Mouse (Mus musculus): ENCODE data around the gene Asrgl1. TPM values are rescaled to one million over a fixed set of nuclear protein-coding genes. Genes with fewer than 3 reads are reported as not detected.
"Not testable (repeated sequence)": the region's sequence is repeated elsewhere in the genome, so short reads cannot be mapped to it uniquely, and the experiment has no call there.

The Asrgl1 gene
- polyA plus RNA-seq, 1 experiment from 2014 or later, result 15.1 TPM

DNA sequence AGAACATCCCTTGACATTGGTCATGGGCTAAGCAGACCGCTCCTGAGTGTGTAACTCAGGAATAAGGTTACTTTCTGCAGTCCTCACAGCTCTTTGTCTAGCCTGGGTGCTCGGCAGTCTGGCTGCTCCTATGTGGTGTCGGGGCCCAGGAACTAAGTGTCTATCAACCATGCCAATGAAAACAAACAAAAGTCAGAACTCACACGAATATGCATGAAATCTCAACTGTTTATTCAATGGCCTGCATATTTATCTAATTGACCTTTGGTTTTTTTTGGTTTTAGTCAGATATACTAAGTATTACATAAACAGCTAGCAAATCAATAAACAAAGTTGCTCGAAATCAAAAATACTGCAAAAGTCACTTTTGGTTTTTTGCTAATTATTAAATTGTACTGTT lies 40.3 kb downstream of the Asrgl1 start:
- Histone ChIP-seq H3K9me3 (ENCODE audit: control insufficient read depth, low read length) (no peaks in the 10 kb centered on the region), H3K9ac (ENCODE audit: low read depth, low read length) (no peak overlapping the region), H3K36me3 (ENCODE audit: control insufficient read depth, insufficient read depth, low read length) (no peaks in the 10 kb centered on the region), H3K4me3 (ENCODE audit: low read length) (no peak overlapping the region), H3K4me2 (replicated peaks; ENCODE audit: low read depth, low read length) (no peak overlapping the region), H3K27me3 (ENCODE audit: control insufficient read depth, insufficient read depth, low read length) (no peaks in the 10 kb centered on the region), H3K27ac (ENCODE audit: low read depth, low read length) (no peak overlapping the region), H3K4me1 (ENCODE audit: control insufficient read depth, insufficient read depth, low read length) (no peaks in the 10 kb centered on the region)
- 65% methylated on average over 5 of the region's 5 CpGs for WGBS
- ATAC-seq (ENCODE audit: low FRiP score, low TSS enrichment), result no peak

DNA sequence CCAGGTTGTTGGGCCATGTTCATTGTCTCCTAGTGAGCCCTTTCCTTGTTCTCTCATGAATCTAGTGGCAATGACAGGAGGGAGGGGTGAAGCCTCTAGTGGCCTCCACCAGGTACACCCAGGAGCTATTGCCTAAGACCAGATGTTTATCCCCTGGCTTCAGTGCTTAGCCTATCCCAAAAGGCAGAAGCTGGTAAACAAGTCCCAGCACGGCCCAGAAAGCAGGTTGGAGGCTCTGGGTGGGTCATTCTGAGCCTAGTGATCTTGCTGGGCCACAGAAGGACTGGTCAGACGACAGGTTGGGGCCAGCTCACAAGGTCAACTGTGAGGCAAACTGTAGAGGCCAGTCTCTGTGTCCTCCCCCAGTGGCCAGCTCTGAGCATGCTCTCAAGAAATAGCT lies 44.7 kb downstream of the Asrgl1 start:
- Histone ChIP-seq H3K4me2 (replicated peaks; ENCODE audit: low read depth, low read length) (no peak overlapping the region), H3K4me3 (ENCODE audit: low read length) (no peak overlapping the region), H3K9me3 (ENCODE audit: control insufficient read depth, low read length) (no peaks in the 10 kb centered on the region), H3K9ac (ENCODE audit: low read depth, low read length) (no peak overlapping the region), H3K27ac (ENCODE audit: low read depth, low read length) (no peak overlapping the region), H3K4me1 (ENCODE audit: control insufficient read depth, insufficient read depth, low read length) (no peaks in the 10 kb centered on the region), H3K27me3 (ENCODE audit: control insufficient read depth, insufficient read depth, low read length) (no peaks in the 10 kb centered on the region), H3K36me3 (ENCODE audit: control insufficient read depth, insufficient read depth, low read length) (no peaks in the 10 kb centered on the region)
- WGBS, result 60% methylated on average over 2 of the region's 2 CpGs
- no peak for ATAC-seq (ENCODE audit: low FRiP score, low TSS enrichment)

- Histone ChIP-seq H3K4me2 (replicated peaks; ENCODE audit: low read depth, low read length) (no peak overlapping the region), H3K27me3 (ENCODE audit: control insufficient read depth, insufficient read depth, low read length) (no peaks in the 10 kb centered on the region), H3K4me3 (ENCODE audit: low read length) (no peak overlapping the region), H3K36me3 (ENCODE audit: control insufficient read depth, insufficient read depth, low read length) (no peaks in the 10 kb centered on the region), H3K9ac (ENCODE audit: low read depth, low read length) (no peak overlapping the region), H3K27ac (ENCODE audit: low read depth, low read length) (no peak overlapping the region), H3K9me3 (ENCODE audit: control insufficient read depth, low read length) (no peaks in the 10 kb centered on the region), H3K4me1 (ENCODE audit: control insufficient read depth, insufficient read depth, low read length) (no peaks in the 10 kb centered on the region)
- ATAC-seq (ENCODE audit: low FRiP score, low TSS enrichment), result no peak
- 70% methylated on average over 4 of the region's 4 CpGs for WGBS
These were observed 45.2 kb downstream of the Asrgl1 start for GRCm38 (mm10) chr19:9090191-9090590.

DNA sequence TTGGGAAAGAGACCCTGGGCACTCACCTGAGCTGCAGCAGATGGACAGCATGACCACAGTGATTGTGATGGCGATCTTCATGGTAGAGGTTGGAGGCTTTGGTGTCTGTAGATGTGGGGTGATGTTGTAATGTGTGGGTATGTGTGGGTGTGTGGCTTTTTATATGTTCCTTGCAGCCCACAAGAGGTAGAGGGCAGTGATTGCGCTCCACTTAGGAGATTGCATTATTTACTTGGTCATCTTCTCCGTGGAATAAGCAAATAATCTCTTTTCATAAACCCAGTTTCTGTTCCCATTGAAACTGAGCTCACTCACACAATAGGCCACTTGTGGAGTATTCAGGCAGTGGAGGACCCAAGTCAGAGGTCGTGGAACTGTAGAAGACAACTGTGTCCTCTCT lies 47.6 kb downstream of the Asrgl1 start, which contains the start of gene Scgb1a1:
TSS of gene Scgb1a1 (minus strand) at position 138 of the 400 bp plus-strand sequence.
- no peaks in the 10 kb centered on the region for H3K9me3 ChIP-seq (ENCODE audit: control insufficient read depth, low read length)
- WGBS, result 81% methylated on average over 4 of the region's 4 CpGs
- no peak for ATAC-seq (ENCODE audit: low FRiP score, low TSS enrichment)

DNA sequence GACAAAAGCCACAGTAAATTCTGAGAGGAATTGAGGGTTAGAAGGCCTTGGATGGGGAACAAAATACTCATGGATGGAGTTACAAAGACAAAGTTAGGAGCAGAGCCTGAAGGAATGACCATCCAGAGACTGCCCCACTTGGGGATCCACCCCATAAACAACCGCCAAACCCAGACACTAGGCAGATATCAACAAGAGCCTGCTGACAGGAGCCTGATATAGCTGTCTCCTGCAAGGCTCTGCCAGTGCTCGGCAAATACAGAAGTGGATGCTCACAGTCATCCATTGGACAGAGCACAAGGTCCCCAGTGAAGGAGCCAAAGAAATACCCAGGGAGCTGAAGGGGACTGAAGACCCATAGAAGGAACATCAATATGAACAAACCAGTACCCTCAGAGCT lies 51.5 kb downstream of the Asrgl1 start:
- not testable (repeated sequence) for H3K4me1 ChIP-seq (ENCODE audit: control insufficient read depth, insufficient read depth, low read length); H3K36me3 ChIP-seq (ENCODE audit: control insufficient read depth, insufficient read depth, low read length); ATAC-seq (ENCODE audit: low FRiP score, low TSS enrichment); H3K9ac ChIP-seq (ENCODE audit: low read depth, low read length); H3K27me3 ChIP-seq (ENCODE audit: control insufficient read depth, insufficient read depth, low read length); H3K9me3 ChIP-seq (ENCODE audit: control insufficient read depth, low read length); H3K4me2 ChIP-seq (replicated peaks; ENCODE audit: low read depth, low read length); H3K27ac ChIP-seq (ENCODE audit: low read depth, low read length); H3K4me3 ChIP-seq (ENCODE audit: low read length)
- 87% methylated on average over 2 of the region's 2 CpGs for WGBS

More for the DNA sequence above, 47.6 kb downstream of the Asrgl1 start, which contains the start of gene Scgb1a1:
- Histone ChIP-seq H3K27ac (ENCODE audit: low read depth, low read length) (no peak within 1 kb of the TSS), H3K36me3 (ENCODE audit: control insufficient read depth, insufficient read depth, low read length) (no peaks in the 10 kb centered on the region), H3K4me1 (ENCODE audit: control insufficient read depth, insufficient read depth, low read length) (no peaks in the 10 kb centered on the region), H3K4me3 (ENCODE audit: low read length) (no peak within 1 kb of the TSS), H3K27me3 (ENCODE audit: control insufficient read depth, insufficient read depth, low read length) (no peaks in the 10 kb centered on the region), H3K4me2 (replicated peaks; ENCODE audit: low read depth, low read length) (no peak within 1 kb of the TSS), H3K9ac (ENCODE audit: low read depth, low read length) (no peak within 1 kb of the TSS)

DNA sequence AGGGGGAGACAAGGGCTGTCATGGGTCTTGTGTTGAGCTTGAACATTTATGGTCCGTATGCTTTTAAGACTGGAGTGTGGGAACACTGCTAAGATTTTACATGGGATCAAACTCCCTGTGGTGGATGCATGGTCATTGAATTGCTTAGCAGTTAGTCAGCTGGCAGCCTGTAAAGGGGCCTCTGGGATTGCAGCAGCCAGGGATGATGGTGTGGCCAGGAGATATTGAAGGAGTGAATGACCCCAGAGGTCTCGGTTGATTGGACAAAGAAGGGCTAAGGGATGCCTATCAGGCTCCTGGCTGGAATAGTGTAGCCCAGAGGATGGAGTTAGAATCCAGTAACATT lies 52.5 kb downstream of the Asrgl1 start:
- no peak overlapping the region for H3K9ac ChIP-seq (ENCODE audit: low read depth, low read length)
- no peak overlapping the region for H3K4me2 ChIP-seq (replicated peaks; ENCODE audit: low read depth, low read length)
- H3K27ac ChIP-seq (ENCODE audit: low read depth, low read length), result no peak overlapping the region
- no peak overlapping the region for H3K4me3 ChIP-seq (ENCODE audit: low read length)
- no peaks in the 10 kb centered on the region for H3K27me3 ChIP-seq (ENCODE audit: control insufficient read depth, insufficient read depth, low read length)
- WGBS, result 77% methylated on average over 2 of the region's 2 CpGs
- ATAC-seq (ENCODE audit: low FRiP score, low TSS enrichment), result no peak
- peaks cover 5% of the 10 kb centered on the region for H3K4me1 ChIP-seq (ENCODE audit: control insufficient read depth, insufficient read depth, low read length)
- H3K36me3 ChIP-seq (ENCODE audit: control insufficient read depth, insufficient read depth, low read length), result no peaks in the 10 kb centered on the region
- no peaks in the 10 kb centered on the region for H3K9me3 ChIP-seq (ENCODE audit: control insufficient read depth, low read length)

GRCm38 (mm10) chr19:9082191-9083009 lies 53.0 kb downstream of the Asrgl1 start:
- no peaks in the 10 kb centered on the region for H3K27me3 ChIP-seq (ENCODE audit: control insufficient read depth, insufficient read depth, low read length)
- H3K9ac ChIP-seq (ENCODE audit: low read depth, low read length), result peak overlapping the region; percentile 35; the same call in 1 of the 2 replicates
- ATAC-seq (ENCODE audit: low FRiP score, low TSS enrichment), result peak; percentile 95
- H3K4me2 ChIP-seq (replicated peaks; ENCODE audit: low read depth, low read length), result peak overlapping the region; percentile 27
- 14% methylated on average over 23 of the region's 23 CpGs for WGBS
- no peak overlapping the region for H3K27ac ChIP-seq (ENCODE audit: low read depth, low read length)
- no peak overlapping the region for H3K4me3 ChIP-seq (ENCODE audit: low read length)
- H3K9me3 ChIP-seq (ENCODE audit: control insufficient read depth, low read length), result no peaks in the 10 kb centered on the region
- H3K4me1 ChIP-seq (ENCODE audit: control insufficient read depth, insufficient read depth, low read length), result peaks cover 5% of the 10 kb centered on the region
- H3K36me3 ChIP-seq (ENCODE audit: control insufficient read depth, insufficient read depth, low read length), result no peaks in the 10 kb centered on the region

- WGBS, result 79% methylated on average over 14 of the region's 14 CpGs
- no peaks in the 10 kb centered on the region for H3K36me3 ChIP-seq (ENCODE audit: control insufficient read depth, insufficient read depth, low read length)
- H3K27ac ChIP-seq (ENCODE audit: low read depth, low read length), result no peak overlapping the region
- no peak overlapping the region for H3K4me3 ChIP-seq (ENCODE audit: low read length)
- no peaks in the 10 kb centered on the region for H3K27me3 ChIP-seq (ENCODE audit: control insufficient read depth, insufficient read depth, low read length)
- H3K4me2 ChIP-seq (replicated peaks; ENCODE audit: low read depth, low read length), result peak overlapping the region; percentile 27; the same call in 1 of the 2 replicates
- peak overlapping the region; percentile 35; the same call in 1 of the 2 replicates for H3K9ac ChIP-seq (ENCODE audit: low read depth, low read length)
- peak; percentile 37; the same call in 1 of the 2 replicates for ATAC-seq (ENCODE audit: low FRiP score, low TSS enrichment)
- H3K9me3 ChIP-seq (ENCODE audit: control insufficient read depth, low read length), result no peaks in the 10 kb centered on the region
- peaks cover 5% of the 10 kb centered on the region for H3K4me1 ChIP-seq (ENCODE audit: control insufficient read depth, insufficient read depth, low read length)
These were observed 53.9 kb downstream of the Asrgl1 start for GRCm38 (mm10) chr19:9081311-9082190.

DNA sequence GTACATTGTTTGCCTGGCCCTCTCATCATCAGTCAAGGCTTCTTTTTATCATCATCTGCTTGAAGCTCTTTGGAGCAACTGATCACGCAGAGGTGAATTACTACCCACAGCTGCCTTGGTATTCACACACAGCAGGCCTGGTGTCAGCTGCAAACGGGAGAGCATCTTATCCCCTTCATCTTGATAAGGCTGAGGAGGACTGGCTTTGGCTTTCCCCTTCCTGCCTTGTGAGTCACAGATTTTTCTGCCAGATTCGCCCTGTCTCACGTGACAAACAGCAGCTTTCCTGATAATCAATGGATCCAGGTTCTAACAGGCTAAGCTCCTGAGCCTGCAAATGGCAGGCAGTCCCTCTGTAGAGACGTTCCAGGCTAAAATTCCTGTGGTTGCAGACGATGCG lies 55.5 kb downstream of the Asrgl1 start:
- Histone ChIP-seq H3K4me2 (replicated peaks; ENCODE audit: low read depth, low read length) (no peak overlapping the region), H3K27ac (ENCODE audit: low read depth, low read length) (no peak overlapping the region), H3K4me3 (ENCODE audit: low read length) (no peak overlapping the region), H3K4me1 (ENCODE audit: control insufficient read depth, insufficient read depth, low read length) (peaks cover 5% of the 10 kb centered on the region), H3K9ac (ENCODE audit: low read depth, low read length) (no peak overlapping the region), H3K27me3 (ENCODE audit: control insufficient read depth, insufficient read depth, low read length) (no peaks in the 10 kb centered on the region), H3K36me3 (ENCODE audit: control insufficient read depth, insufficient read depth, low read length) (no peaks in the 10 kb centered on the region), H3K9me3 (ENCODE audit: control insufficient read depth, low read length) (no peaks in the 10 kb centered on the region)
- 45% methylated on average over 7 of the region's 7 CpGs for WGBS
- no peak for ATAC-seq (ENCODE audit: low FRiP score, low TSS enrichment)

Data from kidney, embryonic 14.5 days (tissue).